Mouse (Mus musculus) gonadal fat pad, adult 2 months (tissue): ENCODE results near the gene Rnf141. TPM values are rescaled to one million over a fixed set of nuclear protein-coding genes. Genes with fewer than 3 reads are reported as not detected.

Experiments
- DNase-seq: peaks from one replicate; pipeline ENCODE4 v3.0.0-alpha.2; 2012; ENCODE audit warnings: low read depth
- polyA plus RNA-seq: library from polyadenylated mRNA; depleted of rRNA; stranded (reverse); fragments of >200 nt; gene quantifications from 2 replicates; pipeline ENCODE4 v1.2.3, GENCODE M21; 2012

The Rnf141 gene
- polyA plus RNA-seq, 1 experiment, result 24.7 TPM

GRCm38 (mm10) chr7:110834018-110834417 is 10.2 kb downstream of the Rnf141 start:
- DNase-seq, result no peak

- DNase-seq, result no peak
Measured at GRCm38 (mm10) chr7:110833024-110833423, 11.2 kb downstream of the Rnf141 start.

DNA sequence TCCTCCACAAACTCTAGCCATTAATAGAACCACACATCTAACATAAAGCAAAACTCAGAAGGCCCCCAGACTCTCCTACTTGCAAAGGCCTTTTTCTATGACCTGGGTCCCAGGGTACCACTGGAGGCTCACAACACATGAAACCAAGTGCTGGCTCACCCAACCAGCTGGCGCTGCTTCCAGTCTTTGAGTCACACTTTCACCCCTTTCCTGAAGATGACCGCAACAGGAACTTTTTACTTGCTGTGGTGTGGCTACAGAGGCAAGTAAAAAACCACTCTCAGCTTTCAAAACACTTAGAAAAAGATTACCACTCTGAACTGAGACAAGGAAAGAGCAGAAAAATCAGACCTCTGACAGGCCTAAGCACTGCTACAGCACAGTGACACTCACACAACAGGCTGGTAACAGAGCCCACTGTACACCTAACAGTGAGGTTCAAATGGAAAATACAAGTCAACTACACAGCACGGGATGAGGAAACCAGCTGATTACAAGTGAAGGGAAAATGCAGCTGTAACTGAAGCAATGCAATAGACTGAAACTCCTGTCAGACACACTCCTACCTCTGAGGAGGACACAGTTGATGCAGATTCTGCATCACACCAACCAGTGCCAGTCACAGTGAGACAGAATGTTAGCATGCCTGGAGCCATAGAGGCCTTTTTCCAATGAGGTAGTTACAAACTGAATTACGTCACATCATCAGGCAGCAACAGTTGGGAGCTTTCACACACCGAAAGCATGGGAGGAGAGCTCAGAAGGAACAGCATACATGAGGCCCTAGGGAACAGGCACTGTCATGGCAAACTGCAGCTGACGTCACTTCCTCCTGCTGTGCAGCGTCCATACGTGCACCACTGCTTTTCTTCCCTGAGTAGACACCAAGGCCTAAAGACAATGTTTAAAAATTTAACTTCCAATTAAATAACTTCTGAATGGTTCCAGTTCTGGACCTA is 20.0 kb downstream of the Rnf141 start:
- DNase-seq, result no peak

DNA sequence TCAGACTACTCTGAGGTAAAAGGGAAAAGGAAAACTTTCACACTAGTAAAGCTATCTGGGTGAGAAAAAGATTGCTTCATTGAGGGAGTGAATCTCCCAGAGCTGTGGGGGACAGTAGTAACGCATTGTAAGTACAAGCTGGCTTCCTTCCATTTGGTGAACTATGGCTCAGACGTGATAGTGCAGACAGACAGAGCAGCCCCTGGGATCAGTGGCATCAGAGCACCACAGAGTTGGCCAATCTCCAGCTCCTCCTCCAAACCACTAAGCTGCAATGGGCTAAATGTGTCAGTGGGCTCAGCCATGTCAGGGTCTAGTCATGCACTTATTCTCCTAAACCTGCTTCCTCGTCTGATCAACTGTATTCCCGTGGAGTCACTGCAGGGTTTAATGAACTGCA is 20.7 kb downstream of the Rnf141 start:
- no peak for DNase-seq

DNA sequence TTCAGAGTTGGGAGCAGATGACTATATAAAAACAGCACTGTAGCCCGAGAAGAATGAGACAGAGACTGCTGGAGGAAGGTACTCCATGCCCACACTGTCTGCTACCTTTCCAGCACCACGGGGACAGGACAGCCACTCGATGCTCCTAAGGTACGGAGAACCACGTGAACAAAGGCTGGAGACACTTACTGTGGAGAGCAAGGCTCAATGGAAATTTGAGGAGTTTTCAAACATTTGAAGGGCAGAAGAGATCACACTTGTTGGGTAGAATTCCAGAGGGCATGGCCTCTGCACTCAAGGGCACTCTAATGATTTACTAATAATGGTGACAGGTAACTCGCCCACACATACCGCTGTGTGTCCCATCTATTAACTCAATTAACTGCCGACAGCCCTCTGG is 21.2 kb downstream of the Rnf141 start:
- no peak for DNase-seq

GRCm38 (mm10) chr7:110822055-110822454 is 22.2 kb downstream of the Rnf141 start:
- no peak for DNase-seq

GRCm38 (mm10) chr7:110821653-110822052 is 22.6 kb downstream of the Rnf141 start:
- DNase-seq, result no peak

- no peak for DNase-seq
Measured at GRCm38 (mm10) chr7:110821068-110821467, 23.2 kb downstream of the Rnf141 start.

- DNase-seq, result no peak
Measured at GRCm38 (mm10) chr7:110818787-110819350, 25.4 kb downstream of the Rnf141 start.

DNA sequence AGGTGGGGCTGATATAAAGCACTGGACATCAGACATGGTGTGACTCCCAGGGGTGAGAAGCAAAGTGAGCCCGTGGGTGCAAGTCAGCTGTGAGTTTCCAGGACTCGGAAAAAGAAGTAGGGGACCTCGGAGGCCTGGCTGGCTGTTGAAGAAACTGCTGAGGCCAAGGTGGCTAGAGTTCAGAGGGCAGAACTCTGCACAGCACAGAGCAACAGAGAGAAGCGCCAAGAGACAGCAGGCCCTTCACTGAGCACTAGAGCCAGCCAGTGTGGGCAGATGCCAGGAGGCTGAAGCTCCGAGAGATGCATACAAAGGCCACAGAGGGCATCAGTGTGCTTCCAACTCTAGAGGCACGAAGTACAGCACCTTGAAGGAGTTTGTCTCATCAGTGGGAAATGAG is 26.1 kb downstream of the Rnf141 start:
- no peak for DNase-seq

- no peak for DNase-seq
Measured at GRCm38 (mm10) chr7:110816037-110816436, 28.2 kb downstream of the Rnf141 start.

DNA sequence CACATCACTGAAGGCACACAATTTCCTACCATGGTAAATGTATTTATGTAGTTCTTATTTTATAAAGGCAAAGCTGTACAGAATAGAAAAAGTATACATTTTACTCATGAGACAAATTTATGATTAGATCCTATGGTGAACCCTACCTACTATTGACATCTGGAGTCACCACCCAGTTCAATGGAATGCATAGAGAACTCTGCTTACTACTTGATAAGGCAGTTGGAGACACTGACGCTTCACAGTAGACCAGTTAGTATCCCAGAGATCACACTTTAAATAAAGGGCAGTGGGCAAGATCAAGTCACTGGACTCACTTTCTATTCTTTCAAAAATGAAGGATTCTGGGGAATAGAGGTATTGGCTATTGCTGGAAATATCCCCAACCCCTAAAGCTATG is 30.3 kb downstream of the Rnf141 start:
- no peak for DNase-seq

GRCm38 (mm10) chr7:110811529-110811928 is 32.7 kb downstream of the Rnf141 start:
- no peak for DNase-seq

- no peak for DNase-seq
Measured at GRCm38 (mm10) chr7:110810995-110811394, 33.3 kb downstream of the Rnf141 start.

GRCm38 (mm10) chr7:110809585-110810557 is 34.4 kb downstream of the Rnf141 start:
- DNase-seq, result no peak

DNA sequence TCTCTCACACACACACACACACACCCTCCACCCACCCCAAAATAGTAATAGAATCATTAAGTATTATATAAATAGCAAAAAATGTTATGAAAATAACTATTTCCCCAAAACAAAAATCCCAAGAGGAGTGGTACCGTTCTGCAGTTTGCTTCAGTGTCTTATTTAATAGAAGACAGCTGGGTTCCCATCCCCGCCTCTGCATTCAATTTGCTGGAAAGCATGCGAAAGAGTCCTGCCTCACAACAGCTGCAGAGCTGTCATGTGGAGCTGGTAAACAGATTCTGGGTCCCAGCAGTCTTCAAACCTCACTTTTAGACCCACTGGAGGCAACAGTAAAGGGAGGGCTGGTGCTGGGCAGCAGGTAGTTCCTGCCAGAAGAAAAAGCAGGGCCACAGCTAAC is 35.3 kb downstream of the Rnf141 start:
- DNase-seq, result no peak

DNA sequence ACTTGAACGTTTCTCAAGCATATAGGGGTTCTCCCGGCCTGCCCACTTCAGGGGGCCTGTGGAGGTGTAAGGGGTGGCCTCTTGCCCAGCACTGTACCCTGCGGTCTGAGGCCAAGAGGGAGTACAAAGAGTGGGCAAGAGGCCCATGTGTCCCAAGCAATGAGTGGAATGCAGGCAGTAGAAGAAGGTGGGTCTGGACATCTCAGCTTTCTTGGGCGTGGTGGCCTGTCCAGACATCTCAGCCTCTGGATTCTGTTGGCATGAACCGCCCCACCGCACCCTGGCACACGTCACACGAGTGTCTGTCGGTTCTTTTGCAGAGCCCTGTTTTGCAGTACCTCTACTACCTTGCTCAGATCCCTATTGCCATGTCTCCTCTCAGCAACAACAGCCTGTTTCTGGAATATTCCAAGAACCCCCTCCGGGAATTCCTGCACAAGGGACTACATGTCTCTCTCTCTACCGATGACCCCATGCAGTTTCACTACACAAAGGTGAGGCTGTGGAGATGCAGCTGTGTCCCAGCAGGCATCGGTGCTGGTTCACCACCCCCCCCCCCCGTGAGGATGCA is 36.7 kb downstream of the Rnf141 start:
- DNase-seq, result no peak

GRCm38 (mm10) chr7:110804266-110804665 is 40.0 kb downstream of the Rnf141 start:
- DNase-seq, result no peak

DNA sequence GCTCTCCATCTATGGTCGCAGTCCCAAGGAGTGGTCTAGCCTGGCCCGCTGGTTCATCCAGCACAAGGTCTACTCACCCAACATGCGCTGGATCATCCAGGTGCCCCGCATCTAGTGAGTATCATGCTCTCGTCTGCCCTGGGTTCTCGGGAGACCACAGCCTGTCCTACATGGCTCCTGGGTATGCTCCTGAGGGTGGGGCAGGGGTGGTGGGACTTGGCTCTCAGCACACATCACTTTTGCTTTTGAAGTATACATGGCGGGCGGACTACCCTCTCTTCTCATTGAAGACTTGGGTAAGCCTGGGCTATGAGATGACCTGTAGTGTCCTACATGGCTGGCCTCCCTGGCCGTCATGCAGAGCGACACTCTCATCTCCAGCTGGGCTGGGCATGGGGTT is 41.1 kb downstream of the Rnf141 start:
- no peak for DNase-seq

DNA sequence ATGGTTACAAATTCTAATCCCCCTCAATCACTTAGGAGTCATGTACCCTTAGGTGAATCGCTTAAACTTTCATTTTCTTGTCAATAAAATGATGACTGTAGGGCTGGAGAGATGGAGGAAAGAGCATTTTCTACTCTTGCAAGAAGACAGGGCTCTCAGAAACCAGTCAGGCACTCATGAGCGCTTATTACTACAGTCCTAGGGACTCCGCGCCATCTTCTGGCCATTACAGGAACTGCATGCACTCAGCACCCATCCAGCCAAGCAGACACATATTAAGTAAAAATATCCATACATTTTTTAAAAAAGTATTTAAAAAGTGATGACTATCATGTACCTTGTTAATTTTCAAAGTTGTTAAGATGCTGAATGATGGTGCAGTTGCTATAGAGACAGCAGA is 43.2 kb downstream of the Rnf141 start:
- no peak for DNase-seq

GRCm38 (mm10) chr7:110797722-110798409 is 46.4 kb downstream of the Rnf141 start:
- no peak for DNase-seq
